17 mouse cellular contexts compared by ENCODE assay signal in the genomic region with DNA sequence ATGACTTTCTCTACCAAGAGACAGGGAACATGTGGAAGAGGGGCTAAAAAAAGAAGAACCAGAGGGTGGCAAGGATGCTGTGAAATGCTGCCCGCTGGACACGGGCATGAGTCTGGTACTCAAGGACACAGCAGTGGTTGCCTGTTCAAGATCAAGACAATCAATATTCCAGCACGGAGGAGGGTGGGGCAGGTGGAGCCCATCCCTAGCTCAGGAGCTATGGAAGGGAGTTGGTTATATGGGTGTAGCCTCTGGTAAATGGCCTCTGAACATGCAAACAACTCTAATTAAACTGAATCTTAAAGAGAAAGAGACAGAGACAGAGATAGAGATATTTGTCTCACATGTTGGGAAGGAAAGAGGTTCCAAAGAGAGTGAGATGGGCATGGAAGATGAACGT. TPM values are rescaled to one million over a fixed set of nuclear protein-coding genes. Genes with fewer than 3 reads are reported as not detected.
"Had no signal": no experiment of that assay in that cellular context is flagged by ENCODE, and none has a peak within 500 bp of the region (broad histone marks: within the 10 kb centered on the region; RNA-seq: fewer than 3 reads in every experiment).

No protein-coding gene starts in this region.

- H3K27me3 ChIP-seq: midbrain, embryonic 13.5 days; midbrain, embryonic 15.5 days; neural tube, embryonic 12.5 days had no signal

- H3K4me3 ChIP-seq: megakaryocyte, embryonic 14.5 days; midbrain, embryonic 13.5 days; midbrain, embryonic 15.5 days; neural tube, embryonic 12.5 days had no signal

- H3K9ac ChIP-seq: liver, embryonic 14.5 days; lung, embryonic 14.5 days; midbrain, embryonic 13.5 days; midbrain, embryonic 15.5 days; neural tube, embryonic 12.5 days had no signal

- ATAC-seq: midbrain, embryonic 13.5 days; midbrain, embryonic 15.5 days had no signal

- H3K4me2 ChIP-seq: lung, embryonic 14.5 days; midbrain, embryonic 11.5 days; midbrain, embryonic 13.5 days; midbrain, embryonic 15.5 days; neural tube, embryonic 12.5 days had no signal

- H3K4me1 ChIP-seq: megakaryocyte, embryonic 14.5 days; midbrain, embryonic 13.5 days; midbrain, embryonic 15.5 days; neural tube, embryonic 12.5 days had no signal

- DNase-seq: lung, adult 18-20 months; lung, embryonic 14.5 days; lung, postnatal 10 days; right cerebral cortex, postnatal 14 days; spleen, adult 18-20 months; thymus, adult 18-20 months; thymus, postnatal 14 days; thymus, postnatal 4 days had no signal

- H3K36me3 ChIP-seq: midbrain, embryonic 15.5 days; neural tube, embryonic 12.5 days had no signal

- H3K9me3 ChIP-seq: midbrain, embryonic 13.5 days; midbrain, embryonic 15.5 days; neural tube, embryonic 12.5 days had no signal

- H3K27ac ChIP-seq: liver, embryonic 14.5 days; macrophage; midbrain, embryonic 13.5 days; midbrain, embryonic 15.5 days; neural tube, embryonic 12.5 days had no signal

RNA-seq across cellular contexts. Expression of gene 1700013F07Rik, which starts 49.2 kb away (rescaled TPM):
- polyA plus RNA-seq: liver, embryonic 14.5 days; liver, embryonic 16.5 days; macrophage; neural tube, embryonic 12.5 days; small intestine, adult 2 months had no signal

RNA-seq across cellular contexts. Expression of gene 5330417C22Rik, which starts 51.6 kb away (rescaled TPM):
- polyA plus RNA-seq: macrophage had no signal
